Mouse (Mus musculus) layer of hippocampus, postnatal 36 days (tissue): ENCODE results near the gene Ptpn22. TPM values are rescaled to one million over a fixed set of nuclear protein-coding genes. Genes with fewer than 3 reads are reported as not detected.
A peak's percentile ranks its signal among the peaks of the same experiment; 100 is the strongest.

Experiments used
- DNase-seq, 2 experiments: peaks; one replicate each; pipeline ENCODE4 v3.0.0; 2022
- total RNA-seq, 2 experiments: library from RNA; stranded (reverse); gene quantifications; 2 replicates each; pipeline ENCODE4 v1.2.3; 2021

Ptpn22 gene
- total RNA-seq, 2 experiments from 2014 or later: 1.1 to 1.6 TPM

GRCm38 (mm10) chr3:103925302-103925701, 65.7 kb downstream of the Ptpn22 start:
- no peak for DNase-seq

GRCm38 (mm10) chr3:103927511-103927910, 67.9 kb downstream of the Ptpn22 start:
- no peak for DNase-seq

- peak in 1 of 2 experiments; percentile 24 for DNase-seq
Observed at GRCm38 (mm10) chr3:103944794-103945562, 85.4 kb downstream of the Ptpn22 start.

GRCm38 (mm10) chr3:103948666-103949065, 89.1 kb downstream of the Ptpn22 start:
- no peak for DNase-seq

- no peak for DNase-seq
Observed at GRCm38 (mm10) chr3:103960622-103961021, 101.0 kb downstream of the Ptpn22 start.

Other genes with a start within 250 kb of the Ptpn22 start
- under 1 TPM in 1 of 2 experiments, not detected in 1; 0.72 TPM for gene Atg4a-ps, start 213.7 kb upstream of the Ptpn22 start, total RNA-seq
- gene Olfml3, start 121.8 kb upstream of the Ptpn22 start, total RNA-seq: 10 to 100 TPM; 12.0 to 14.2 TPM
- gene Gm10964, start 120.4 kb upstream of the Ptpn22 start, total RNA-seq: not detected
- 100 to 1,000 TPM; 122 to 138 TPM for gene Hipk1, start 68.2 kb upstream of the Ptpn22 start, total RNA-seq
- gene Dclre1b, start 50.4 kb upstream of the Ptpn22 start, total RNA-seq: 10 to 100 TPM in 1 of 2 experiments, 1 to 10 TPM in 1; 5.9 to 14.0 TPM
- 10 to 100 TPM; 11.7 to 12.8 TPM for gene Ap4b1, start 50.3 kb upstream of the Ptpn22 start, total RNA-seq
- gene Gm43064, start 50.2 kb upstream of the Ptpn22 start, total RNA-seq: under 1 TPM; 0.25 to 0.58 TPM
- gene Bcl2l15, start 27.2 kb upstream of the Ptpn22 start, total RNA-seq: 1 to 10 TPM; 1.5 to 2.1 TPM
- 10 to 100 TPM; 21.7 to 24.8 TPM for gene Rsbn1, start 54.3 kb downstream of the Ptpn22 start, total RNA-seq
- 10 to 100 TPM; 46.4 to 49.3 TPM for gene Phtf1, start 108.3 kb downstream of the Ptpn22 start, total RNA-seq